Mouse (Mus musculus) liver, embryonic 14.5 days (tissue): ENCODE results near the gene Clic3. TPM values are rescaled to one million over a fixed set of nuclear protein-coding genes. Genes with fewer than 3 reads are reported as not detected.

Source experiments
- ATAC-seq: fragments of 200-750 bp; cut with Nextera tagmentation; 2 replicates; pipeline ENCODE4 v1.8.0; 2017; ENCODE audit warnings: moderate number of reproducible peaks, mild to moderate bottlenecking, moderate library complexity; ENCODE audit not compliant: insufficient read depth
- DNase-seq, 3 experiments: peaks; one replicate each; pipeline ENCODE4 v3.0.0-alpha.2; 2012 to 2013; ENCODE audit warnings: low read depth in 3 of 3, low spot score in 3 of 3
- H3K27ac ChIP-seq: fragments of 300-500 bp; sonication (generic); 2 replicates; pipeline ENCODE4 v1.5.1; 2014; ENCODE audit warnings: moderate library complexity, mild to moderate bottlenecking, control low read depth, inconsistent platforms
- H3K27me3 ChIP-seq: fragments of 300-500 bp; sonication (generic); 2 replicates; pipeline ENCODE4 v1.6.1; 2014; ENCODE audit warnings: mild to moderate bottlenecking, low read length, moderate library complexity; ENCODE audit not compliant: control insufficient read depth, insufficient read depth
- H3K36me3 ChIP-seq: fragments of 300-500 bp; sonication (generic); replicated peaks from 2 replicates; pipeline ENCODE4 v1.6.1; 2014; ENCODE audit warnings: low read depth; ENCODE audit not compliant: control insufficient read depth, insufficient read depth
- H3K4me1 ChIP-seq, 2 experiments: fragments of 200-500 bp in 1 of 2; fragments of 300-500 bp in 1 of 2; sonication (generic) in 1 of 2; replicated peaks; 2 replicates each; pipeline ENCODE4 v1.6.1; 2012 to 2014; ENCODE audit warnings: antibody characterized with exemption in 1 of 2, inconsistent platforms in 1 of 2, low read length in 1 of 2; ENCODE audit not compliant: control insufficient read depth in 2 of 2, insufficient read depth in 2 of 2
- H3K4me2 ChIP-seq: fragments of 300-500 bp; sonication (generic); 2 replicates; pipeline ENCODE4 v1.6.1; 2014; ENCODE audit warnings: low read depth, mild to moderate bottlenecking, control low read depth, moderate library complexity
- H3K4me3 ChIP-seq, 2 experiments: fragments of 200-500 bp in 1 of 2; fragments of 300-500 bp in 1 of 2; sonication (generic) in 1 of 2; 2 replicates each; pipeline ENCODE4 v1.5.1; 2012 to 2014; ENCODE audit warnings: low read depth in 2 of 2, low read length in 2 of 2, mild to moderate bottlenecking in 2 of 2, control low read depth in 1 of 2, inconsistent platforms in 1 of 2, moderate library complexity in 1 of 2; ENCODE audit not compliant: insufficient read depth in 1 of 2
- H3K9ac ChIP-seq: fragments of 300-500 bp; sonication (generic); replicated peaks from 2 replicates; pipeline ENCODE4 v1.6.1; 2014; ENCODE audit warnings: mild to moderate bottlenecking, control low read depth, moderate library complexity
- H3K9me3 ChIP-seq: fragments of 300-500 bp; sonication (generic); 2 replicates; pipeline ENCODE4 v1.6.1; 2016; ENCODE audit warnings: low read length, mixed read lengths; ENCODE audit not compliant: control insufficient read depth
- CTCF ChIP-seq: IDR thresholded peaks from 2 replicates; pipeline ENCODE4 v1.5.1; 2016; ENCODE audit warnings: antibody characterized with exemption, low read depth, control low read depth
- EP300 ChIP-seq: IDR thresholded peaks from 2 replicates; pipeline ENCODE4 v1.6.1; 2016; ENCODE audit warnings: antibody characterized with exemption, low read depth
- WGBS: fragments of 180-500 bp; shearing (Covaris S2); extraction: QIAGEN DNeasy Blood & Tissue Kit; methylation state at CpG from one replicate; pipeline ENCODE4 v1.1.7; 2014; ENCODE audit not compliant: insufficient replicate concordance; 5-methylcytosine and 5-hydroxymethylcytosine counted together
- microRNA-seq: library from miRNA; unstranded; fragments of <30 nt; microRNA quantifications from one replicate; pipeline ENCODE4, GENCODE M21; 2016
- polyA plus RNA-seq, 2 experiments: library from polyadenylated mRNA; depleted of rRNA in 1 of 2; stranded (reverse) in 1 of 2; unstranded in 1 of 2; fragments of >200 nt; fragmentation: Nextera tagmentation in 1 of 2; extraction: Ambion mirVana in 1 of 2; gene quantifications; 2 replicates each; pipeline versions ENCODE4 v1.2.1 to v1.2.3; 2012 to 2014

Clic3 gene
- polyA plus RNA-seq, 2 experiments: 0.08 to 0.27 TPM

DNA sequence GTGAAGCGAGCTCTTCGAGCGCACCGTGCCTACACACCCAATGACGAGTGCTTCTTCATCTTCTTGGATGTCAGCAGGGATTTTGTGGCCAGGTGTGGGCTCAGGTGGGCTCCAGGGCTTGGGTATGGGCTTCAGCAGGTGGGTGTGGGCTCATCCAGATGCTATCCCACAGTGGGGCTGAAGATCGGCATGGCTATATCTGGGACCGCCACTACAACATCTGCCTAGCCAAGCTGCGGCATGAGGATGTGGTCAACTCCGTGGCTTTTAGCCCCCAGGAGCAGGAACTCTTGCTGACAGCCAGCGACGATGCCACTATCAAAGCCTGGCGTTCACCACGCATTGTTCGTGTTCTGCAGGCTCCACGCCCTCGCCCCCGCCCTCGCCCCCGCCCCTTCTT lies 47.9 kb downstream of the Clic3 start:
- no peak for DNase-seq
- no peaks in the 10 kb centered on the region for H3K9me3 ChIP-seq
- 50% methylated on average over 19 of the region's 19 CpGs for WGBS
- H3K4me3 ChIP-seq: no peak overlapping the region
- peaks cover 25 to 33% of the 10 kb centered on the region in 2 experiments for H3K4me1 ChIP-seq
- H3K9ac ChIP-seq: no peak overlapping the region
- H3K27ac ChIP-seq: no peak overlapping the region
- ATAC-seq: no peak
- peaks cover 3% of the 10 kb centered on the region; the same call in 1 of the 2 replicates for H3K36me3 ChIP-seq
- no peaks in the 10 kb centered on the region for H3K27me3 ChIP-seq
- no peak overlapping the region for H3K4me2 ChIP-seq
- TF ChIP-seq EP300 (no peak), CTCF (no peak)

DNA sequence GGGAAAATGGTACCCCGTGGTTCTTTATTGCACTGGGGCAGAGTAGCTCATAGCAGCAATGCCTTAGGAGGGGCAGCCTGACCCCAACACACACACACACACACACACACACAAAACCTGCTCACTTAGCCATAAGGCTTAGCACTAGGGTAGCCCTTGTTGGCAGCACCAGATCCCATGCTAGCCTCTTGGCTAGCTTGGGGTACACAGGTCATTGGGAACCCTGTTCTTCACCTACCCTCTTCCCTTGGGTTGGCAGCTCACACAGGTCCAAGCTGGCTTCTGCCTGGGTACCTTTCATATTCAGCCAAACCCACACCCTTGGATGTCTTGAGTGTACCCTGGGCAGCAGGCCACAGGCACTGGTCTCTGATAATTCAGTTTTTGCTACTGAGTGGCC lies 48.4 kb downstream of the Clic3 start:
- 57% methylated on average over 1 of the region's 1 CpGs for WGBS
- H3K27ac ChIP-seq: no peak overlapping the region
- no peak overlapping the region for H3K9ac ChIP-seq

DNA sequence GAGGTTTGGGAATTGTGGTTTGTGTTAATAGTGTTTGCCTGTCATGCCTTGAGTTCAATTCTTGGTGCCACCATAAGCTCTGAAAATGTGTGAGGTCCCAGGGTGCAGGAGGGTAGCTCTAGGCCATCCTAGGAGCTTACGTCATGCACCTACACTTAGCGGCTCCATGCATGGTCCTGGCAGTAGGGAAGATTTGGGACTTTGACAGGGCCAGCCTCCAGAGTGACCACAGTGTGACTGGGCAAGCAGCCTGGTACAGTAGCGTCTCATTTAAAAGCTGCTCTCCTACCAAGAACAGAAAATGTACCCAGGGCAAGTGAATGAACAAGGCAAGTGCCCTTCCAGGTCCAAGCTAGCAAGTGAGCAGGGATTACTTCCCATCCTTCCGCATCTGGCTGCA lies 49.2 kb downstream of the Clic3 start:
- H3K9me3 ChIP-seq: no peaks in the 10 kb centered on the region
- ATAC-seq (no peak), DNase-seq (no peak)
- no peak overlapping the region for H3K9ac ChIP-seq
- peaks cover 3% of the 10 kb centered on the region; the same call in 1 of the 2 replicates for H3K36me3 ChIP-seq
- H3K27me3 ChIP-seq: no peaks in the 10 kb centered on the region
- H3K27ac ChIP-seq: no peak overlapping the region
- 84% methylated on average over 4 of the region's 4 CpGs for WGBS
- H3K4me1 ChIP-seq: peaks cover 22 to 27% of the 10 kb centered on the region in 2 experiments
- H3K4me2 ChIP-seq: no peak overlapping the region
- no peak for TF ChIP-seq EP300
- TF ChIP-seq CTCF: no peak
- H3K4me3 ChIP-seq: no peak overlapping the region

More for the DNA sequence above, 48.4 kb downstream of the Clic3 start:
- Histone ChIP-seq H3K4me2 (no peak overlapping the region), H3K4me3 (no peak overlapping the region), H3K36me3 (peaks cover 3% of the 10 kb centered on the region; the same call in 1 of the 2 replicates), H3K4me1 (peaks cover 24 to 31% of the 10 kb centered on the region in 2 experiments), H3K27me3 (no peaks in the 10 kb centered on the region), H3K9me3 (no peaks in the 10 kb centered on the region)
- no peak for TF ChIP-seq EP300
- TF ChIP-seq CTCF: no peak
- DNase-seq (no peak), ATAC-seq (no peak)

DNA sequence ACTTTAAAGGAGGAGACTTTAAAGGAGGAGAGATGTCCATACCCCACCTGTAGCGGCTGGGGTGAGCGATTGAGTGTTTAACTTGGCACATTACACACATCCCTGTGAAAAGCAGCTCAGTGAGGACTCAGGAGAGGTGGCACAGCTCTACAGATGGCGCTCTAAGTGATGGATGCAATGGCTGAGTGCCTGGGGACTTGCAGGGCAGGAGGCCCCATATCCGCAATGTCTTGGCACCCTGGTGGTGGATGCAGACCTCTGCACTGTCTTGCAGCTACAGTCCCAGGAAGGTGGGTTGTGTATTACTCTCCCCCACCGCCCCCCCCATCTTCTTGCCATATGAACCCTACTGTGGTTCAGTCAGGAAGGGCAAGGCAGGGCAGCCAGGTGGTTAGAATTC lies 50.3 kb downstream of the Clic3 start:
- Histone ChIP-seq H3K36me3 (peaks cover 3% of the 10 kb centered on the region; the same call in 1 of the 2 replicates), H3K27me3 (no peaks in the 10 kb centered on the region), H3K9me3 (no peaks in the 10 kb centered on the region), H3K27ac (no peak overlapping the region), H3K4me3 (no peak overlapping the region), H3K4me2 (no peak overlapping the region), H3K4me1 (peaks cover 14 to 19% of the 10 kb centered on the region in 2 experiments), H3K9ac (no peak overlapping the region)
- 47% methylated on average over 5 of the region's 5 CpGs for WGBS
- DNase-seq (no peak), ATAC-seq (no peak)
- peak; percentile 53; the same call in 1 of the 2 replicates for TF ChIP-seq CTCF
- no peak for TF ChIP-seq EP300

Small RNA genes within 50 kb of the gene (microRNA-seq; reads per million reads assigned to microRNA genes)
- not detected for gene Mir3087

Other genes with a start within 250 kb of the Clic3 start
Only the 30 nearest of the 44 such genes appear.
- 1.6 and 2.6 TPM in 2 replicates for gene Tprn, start 194.2 kb upstream of the Clic3 start, polyA plus RNA-seq (2012; rRNA removed)
- 2.4 and 3.2 TPM in 2 replicates for gene Tprn, start 194.2 kb upstream of the Clic3 start, polyA plus RNA-seq (2014; fragmentation: Nextera tagmentation; extraction: Ambion mirVana)
- 65.8 and 76.0 TPM in 2 replicates for gene Ssna1, start 184.4 kb upstream of the Clic3 start, polyA plus RNA-seq (2012; rRNA removed)
- gene Ssna1, start 184.4 kb upstream of the Clic3 start, polyA plus RNA-seq (2014; fragmentation: Nextera tagmentation; extraction: Ambion mirVana): 145 and 155 TPM in 2 replicates
- gene Anapc2, start 184.4 kb upstream of the Clic3 start, polyA plus RNA-seq (2012; rRNA removed): 20.5 and 23.8 TPM in 2 replicates
- 30.2 TPM in 2 replicates for gene Anapc2, start 184.4 kb upstream of the Clic3 start, polyA plus RNA-seq (2014; fragmentation: Nextera tagmentation; extraction: Ambion mirVana)
- not detected in 2 replicates for gene Tmem210, start 168.7 kb upstream of the Clic3 start, polyA plus RNA-seq (2012; rRNA removed)
- gene Tmem210, start 168.7 kb upstream of the Clic3 start, polyA plus RNA-seq (2014; fragmentation: Nextera tagmentation; extraction: Ambion mirVana): not detected in 2 replicates
- not detected in 2 replicates for gene Lrrc26, start 166.9 kb upstream of the Clic3 start, polyA plus RNA-seq (2012; rRNA removed)
- not detected in 2 replicates for gene Lrrc26, start 166.9 kb upstream of the Clic3 start, polyA plus RNA-seq (2014; fragmentation: Nextera tagmentation; extraction: Ambion mirVana)
- 0.02 and 0.05 TPM in 2 replicates for gene Grin1, start 137.7 kb upstream of the Clic3 start, polyA plus RNA-seq (2012; rRNA removed)
- 0.06 and 0.14 TPM in 2 replicates for gene Grin1, start 137.7 kb upstream of the Clic3 start, polyA plus RNA-seq (2014; fragmentation: Nextera tagmentation; extraction: Ambion mirVana)
- gene Man1b1, start 124.5 kb upstream of the Clic3 start, polyA plus RNA-seq (2012; rRNA removed): 5.3 and 6.6 TPM in 2 replicates
- 25.4 and 28.2 TPM in 2 replicates for gene Man1b1, start 124.5 kb upstream of the Clic3 start, polyA plus RNA-seq (2014; fragmentation: Nextera tagmentation; extraction: Ambion mirVana)
- gene Dpp7, start 100.5 kb upstream of the Clic3 start, polyA plus RNA-seq (2012; rRNA removed): 9.3 and 10.6 TPM in 2 replicates
- 9.4 and 12.8 TPM in 2 replicates for gene Dpp7, start 100.5 kb upstream of the Clic3 start, polyA plus RNA-seq (2014; fragmentation: Nextera tagmentation; extraction: Ambion mirVana)
- gene Uap1l1, start 91.2 kb upstream of the Clic3 start, polyA plus RNA-seq (2012; rRNA removed): 2.9 and 3.8 TPM in 2 replicates
- 9.3 and 14.1 TPM in 2 replicates for gene Uap1l1, start 91.2 kb upstream of the Clic3 start, polyA plus RNA-seq (2014; fragmentation: Nextera tagmentation; extraction: Ambion mirVana)
- 20.1 and 21.5 TPM in 2 replicates for gene Sapcd2, start 84.5 kb upstream of the Clic3 start, polyA plus RNA-seq (2012; rRNA removed)
- 17.9 and 20.5 TPM in 2 replicates for gene Sapcd2, start 84.5 kb upstream of the Clic3 start, polyA plus RNA-seq (2014; fragmentation: Nextera tagmentation; extraction: Ambion mirVana)
- 0.18 and 0.30 TPM in 2 replicates for gene Entpd2, start 61.0 kb upstream of the Clic3 start, polyA plus RNA-seq (2012; rRNA removed)
- gene Entpd2, start 61.0 kb upstream of the Clic3 start, polyA plus RNA-seq (2014; fragmentation: Nextera tagmentation; extraction: Ambion mirVana): 0.23 TPM in 1 of 2 replicates, not detected in the other
- gene Npdc1, start 57.5 kb upstream of the Clic3 start, polyA plus RNA-seq (2012; rRNA removed): 3.4 and 3.9 TPM in 2 replicates
- 2.4 and 2.7 TPM in 2 replicates for gene Npdc1, start 57.5 kb upstream of the Clic3 start, polyA plus RNA-seq (2014; fragmentation: Nextera tagmentation; extraction: Ambion mirVana)
- gene Fut7, start 33.6 kb upstream of the Clic3 start, polyA plus RNA-seq (2012; rRNA removed): 0.55 and 0.58 TPM in 2 replicates
- gene Fut7, start 33.6 kb upstream of the Clic3 start, polyA plus RNA-seq (2014; fragmentation: Nextera tagmentation; extraction: Ambion mirVana): 0.34 and 0.90 TPM in 2 replicates
- 2.4 and 2.5 TPM in 2 replicates for gene Abca2, start 28.1 kb upstream of the Clic3 start, polyA plus RNA-seq (2012; rRNA removed)
- gene Abca2, start 28.1 kb upstream of the Clic3 start, polyA plus RNA-seq (2014; fragmentation: Nextera tagmentation; extraction: Ambion mirVana): 0.91 and 1.1 TPM in 2 replicates
- 7.9 and 9.2 TPM in 2 replicates for gene Paxx, start 4.3 kb downstream of the Clic3 start, polyA plus RNA-seq (2012; rRNA removed)
- gene Paxx, start 4.3 kb downstream of the Clic3 start, polyA plus RNA-seq (2014; fragmentation: Nextera tagmentation; extraction: Ambion mirVana): 6.3 and 7.3 TPM in 2 replicates
- gene Ptgds, start 13.2 kb downstream of the Clic3 start, polyA plus RNA-seq (2012; rRNA removed): 0.47 and 0.96 TPM in 2 replicates
- gene Ptgds, start 13.2 kb downstream of the Clic3 start, polyA plus RNA-seq (2014; fragmentation: Nextera tagmentation; extraction: Ambion mirVana): 0.17 TPM in 1 of 2 replicates, not detected in the other
- gene Lcn12, start 37.1 kb downstream of the Clic3 start, polyA plus RNA-seq (2012; rRNA removed): not detected in 2 replicates
- not detected in 2 replicates for gene Lcn12, start 37.1 kb downstream of the Clic3 start, polyA plus RNA-seq (2014; fragmentation: Nextera tagmentation; extraction: Ambion mirVana)
- gene Fbxw5, start 43.9 kb downstream of the Clic3 start, polyA plus RNA-seq (2012; rRNA removed): 6.2 and 8.1 TPM in 2 replicates
- gene Fbxw5, start 43.9 kb downstream of the Clic3 start, polyA plus RNA-seq (2014; fragmentation: Nextera tagmentation; extraction: Ambion mirVana): 18.3 and 20.4 TPM in 2 replicates
- gene C8g, start 44.9 kb downstream of the Clic3 start, polyA plus RNA-seq (2012; rRNA removed): 26.7 and 31.2 TPM in 2 replicates
- gene C8g, start 44.9 kb downstream of the Clic3 start, polyA plus RNA-seq (2014; fragmentation: Nextera tagmentation; extraction: Ambion mirVana): 53.1 and 57.9 TPM in 2 replicates
- 5.2 and 5.9 TPM in 2 replicates for gene Traf2, start 90.1 kb downstream of the Clic3 start, polyA plus RNA-seq (2012; rRNA removed)
- gene Traf2, start 90.1 kb downstream of the Clic3 start, polyA plus RNA-seq (2014; fragmentation: Nextera tagmentation; extraction: Ambion mirVana): 12.3 and 14.4 TPM in 2 replicates
- 86.5 and 104 TPM in 2 replicates for gene Edf1, start 101.0 kb downstream of the Clic3 start, polyA plus RNA-seq (2012; rRNA removed)
- gene Edf1, start 101.0 kb downstream of the Clic3 start, polyA plus RNA-seq (2014; fragmentation: Nextera tagmentation; extraction: Ambion mirVana): 192 and 203 TPM in 2 replicates
- gene Mamdc4, start 118.0 kb downstream of the Clic3 start, polyA plus RNA-seq (2012; rRNA removed): 1.6 and 9.7 TPM in 2 replicates
- 0.18 and 0.25 TPM in 2 replicates for gene Mamdc4, start 118.0 kb downstream of the Clic3 start, polyA plus RNA-seq (2014; fragmentation: Nextera tagmentation; extraction: Ambion mirVana)
- 29.5 and 31.4 TPM in 2 replicates for gene Phpt1, start 118.4 kb downstream of the Clic3 start, polyA plus RNA-seq (2012; rRNA removed)
- 44.9 and 46.5 TPM in 2 replicates for gene Phpt1, start 118.4 kb downstream of the Clic3 start, polyA plus RNA-seq (2014; fragmentation: Nextera tagmentation; extraction: Ambion mirVana)
- 0.07 and 0.11 TPM in 2 replicates for gene Ajm1, start 124.9 kb downstream of the Clic3 start, polyA plus RNA-seq (2012; rRNA removed)
- gene Ajm1, start 124.9 kb downstream of the Clic3 start, polyA plus RNA-seq (2014; fragmentation: Nextera tagmentation; extraction: Ambion mirVana): not detected in 2 replicates
- 19.0 and 21.5 TPM in 2 replicates for gene Rabl6, start 151.7 kb downstream of the Clic3 start, polyA plus RNA-seq (2012; rRNA removed)
- gene Rabl6, start 151.7 kb downstream of the Clic3 start, polyA plus RNA-seq (2014; fragmentation: Nextera tagmentation; extraction: Ambion mirVana): 18.6 and 19.7 TPM in 2 replicates
- gene Ccdc183, start 160.8 kb downstream of the Clic3 start, polyA plus RNA-seq (2012; rRNA removed): not detected in 2 replicates
- 0.08 TPM in 1 of 2 replicates, not detected in the other for gene Ccdc183, start 160.8 kb downstream of the Clic3 start, polyA plus RNA-seq (2014; fragmentation: Nextera tagmentation; extraction: Ambion mirVana)
- 5.9 and 9.8 TPM in 2 replicates for gene Tmem141, start 165.2 kb downstream of the Clic3 start, polyA plus RNA-seq (2012; rRNA removed)
- 9.3 and 9.4 TPM in 2 replicates for gene Tmem141, start 165.2 kb downstream of the Clic3 start, polyA plus RNA-seq (2014; fragmentation: Nextera tagmentation; extraction: Ambion mirVana)
- 23.4 and 27.6 TPM in 2 replicates for gene Fcna, start 171.2 kb downstream of the Clic3 start, polyA plus RNA-seq (2012; rRNA removed)
- 41.5 and 47.1 TPM in 2 replicates for gene Fcna, start 171.2 kb downstream of the Clic3 start, polyA plus RNA-seq (2014; fragmentation: Nextera tagmentation; extraction: Ambion mirVana)
- not detected in 2 replicates for gene Lcn8, start 196.3 kb downstream of the Clic3 start, polyA plus RNA-seq (2012; rRNA removed)
- not detected in 2 replicates for gene Lcn8, start 196.3 kb downstream of the Clic3 start, polyA plus RNA-seq (2014; fragmentation: Nextera tagmentation; extraction: Ambion mirVana)
- gene Lcn5, start 201.1 kb downstream of the Clic3 start, polyA plus RNA-seq (2012; rRNA removed): not detected in 2 replicates
- gene Lcn5, start 201.1 kb downstream of the Clic3 start, polyA plus RNA-seq (2014; fragmentation: Nextera tagmentation; extraction: Ambion mirVana): not detected in 2 replicates